ENCODE assay signal across 23 mouse cellular contexts in the genomic region with DNA sequence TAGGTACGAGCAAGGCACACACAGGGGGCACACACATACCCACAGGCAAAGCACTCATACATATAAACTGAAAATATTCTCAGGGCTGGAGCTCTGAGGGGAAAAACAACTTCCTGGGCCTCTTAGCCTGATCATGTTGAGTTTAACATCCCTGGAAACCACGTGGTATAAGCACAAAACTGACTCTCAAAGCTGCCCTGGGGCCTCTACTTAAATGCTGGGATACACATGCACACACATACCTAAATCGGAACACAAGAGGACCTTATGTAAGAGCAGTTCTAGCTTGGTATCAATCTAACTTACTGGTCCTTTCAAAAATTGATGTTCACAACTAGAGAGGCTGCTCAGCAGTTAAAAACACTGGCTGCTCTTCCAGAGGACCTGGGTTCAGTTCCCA. TPM values are rescaled to one million over a fixed set of nuclear protein-coding genes. Genes with fewer than 3 reads are reported as not detected.
"Had no signal": no experiment of that assay in that cellular context is flagged by ENCODE, and none has a peak within 500 bp of the region (broad histone marks: within the 10 kb centered on the region; RNA-seq: fewer than 3 reads in every experiment).

No protein-coding gene starts in this region.

- H3K9me3 ChIP-seq: liver, embryonic 13.5 days; liver, embryonic 15.5 days; lung, embryonic 15.5 days; neural tube, embryonic 12.5 days; stomach, embryonic 15.5 days had no signal

- H3K9ac ChIP-seq: liver, embryonic 13.5 days; liver, embryonic 15.5 days; liver, postnatal 0 days; lung, embryonic 15.5 days; neural tube, embryonic 12.5 days; stomach, embryonic 15.5 days had no signal

- H3K4me3 ChIP-seq: liver, embryonic 13.5 days; liver, embryonic 15.5 days; lung, embryonic 15.5 days; megakaryocyte, embryonic 14.5 days; neural tube, embryonic 12.5 days; stomach, embryonic 15.5 days had no signal

- H3K27ac ChIP-seq: liver, embryonic 13.5 days; liver, embryonic 15.5 days; lung, embryonic 15.5 days; macrophage; neural tube, embryonic 12.5 days; stomach, embryonic 15.5 days; stomach, postnatal 0 days had no signal

- H3K27me3 ChIP-seq: liver, embryonic 13.5 days; liver, embryonic 15.5 days; lung, embryonic 15.5 days; megakaryocyte, embryonic 14.5 days; neural tube, embryonic 12.5 days; stomach, embryonic 15.5 days had no signal

- ATAC-seq: liver, postnatal 0 days; lung, postnatal 0 days had no signal

- H3K4me2 ChIP-seq: liver, embryonic 11.5 days; liver, embryonic 13.5 days; liver, embryonic 15.5 days; lung, embryonic 15.5 days; neural tube, embryonic 12.5 days; stomach, embryonic 15.5 days had no signal

- DNase-seq: liver, embryonic 13.5 days; liver, postnatal 0 days; lung, adult 2 months; lung, postnatal 14 days; lung, postnatal 36 days; midbrain, embryonic 14.5 days; right cerebral cortex, postnatal 14 days; thymus, adult 2 months; thymus, postnatal 25 days; thymus, postnatal 4 days had no signal

- H3K4me1 ChIP-seq: lung, embryonic 15.5 days; neural tube, embryonic 12.5 days; stomach, embryonic 15.5 days had no signal

RNA-seq across cellular contexts. Expression of a gene that starts 1.9 kb away (rescaled TPM):
- total RNA-seq: monocyte, adult 5-6 weeks; neutrophil, adult 5-6 weeks had no signal
- polyA plus RNA-seq: liver, embryonic 11.5 days; liver, embryonic 13.5 days; liver, embryonic 15.5 days; liver, postnatal 0 days; lung, adult 2 months; lung, embryonic 15.5 days; lung, postnatal 0 days; macrophage; midbrain, embryonic 14.5 days; neural tube, embryonic 12.5 days; neural tube, embryonic 14.5 days; stomach, embryonic 15.5 days; stomach, postnatal 0 days; urinary bladder, adult 2 months had no signal
